Comparison of ENCODE assay signal across 12 mouse cellular contexts in genomic region chr1:130167260-130167659, GRCm38 (mm10).
DNase-seq lines count a peak whose midpoint lies in the region; ATAC-seq lines count a peak whose summit lies in the region.
"Had no signal": no experiment of that assay in that cellular context is flagged by ENCODE, and none has a peak within 500 bp of the region (broad histone marks: within the 10 kb centered on the region; RNA-seq: fewer than 3 reads in every experiment).

No protein-coding gene starts in this region.

- no peak overlapping the region for H3K4me3 ChIP-seq in kidney, embryonic 14.5 days (ENCODE audit: low read length)
- no peak overlapping the region for H3K4me3 ChIP-seq in embryonic facial prominence, embryonic 14.5 days (ENCODE audit: low read depth, low read length)
- H3K4me3 ChIP-seq: liver, embryonic 13.5 days had no signal

- no peak overlapping the region for H3K4me2 ChIP-seq in kidney, embryonic 14.5 days (replicated peaks; ENCODE audit: low read depth, low read length)
- H3K4me2 ChIP-seq in embryonic facial prominence, embryonic 14.5 days (ENCODE audit: low read depth, low read length), result no peak overlapping the region
- H3K4me2 ChIP-seq: liver, embryonic 13.5 days had no signal

- no peaks in the 10 kb centered on the region for H3K27me3 ChIP-seq in kidney, embryonic 14.5 days (ENCODE audit: control insufficient read depth, insufficient read depth, low read length)
- no peaks in the 10 kb centered on the region for H3K27me3 ChIP-seq in embryonic facial prominence, embryonic 14.5 days (replicated peaks; ENCODE audit: control insufficient read depth, insufficient read depth, low read length)
- H3K27me3 ChIP-seq: liver, embryonic 13.5 days had no signal

- ATAC-seq in kidney, embryonic 14.5 days (ENCODE audit: low FRiP score, low TSS enrichment), result no peak
- no peak for ATAC-seq in embryonic facial prominence, embryonic 14.5 days (ENCODE audit: low read depth)

- H3K9ac ChIP-seq in kidney, embryonic 14.5 days (ENCODE audit: low read depth, low read length), result no peak overlapping the region
- H3K9ac ChIP-seq in embryonic facial prominence, embryonic 14.5 days (ENCODE audit: low read depth, low read length), result no peak overlapping the region
- H3K9ac ChIP-seq: liver, embryonic 13.5 days had no signal

- DNase-seq in adrenal gland, postnatal 14 days, result peak; percentile 5
- DNase-seq in adrenal gland, postnatal 4 days (ENCODE audit: low spot score in 2 of 2), result no peak
- peak; percentile 8 for DNase-seq in kidney, postnatal 10 days
- peak; percentile 21 for DNase-seq in Muller cell, postnatal 12 days (ENCODE audit: inconsistent ontology term)
- DNase-seq in embryonic facial prominence, embryonic 14.5 days (ENCODE audit: low spot score), result peak; percentile 33
- no peak for DNase-seq in testis, postnatal 14 days (ENCODE audit: low spot score)
- DNase-seq in urinary bladder, postnatal 14 days (ENCODE audit: low spot score), result no peak
- DNase-seq: adrenal gland, adult 8-10 months; B cell, adult 2 months; heart, postnatal 4 days; liver, embryonic 13.5 days had no signal

- H3K4me1 ChIP-seq in kidney, embryonic 14.5 days (ENCODE audit: control insufficient read depth, insufficient read depth, low read length), result no peaks in the 10 kb centered on the region
- no peaks in the 10 kb centered on the region for H3K4me1 ChIP-seq in embryonic facial prominence, embryonic 14.5 days (ENCODE audit: control insufficient read depth, insufficient read depth, low read length)
- H3K4me1 ChIP-seq: liver, embryonic 13.5 days had no signal

- no peaks in the 10 kb centered on the region for H3K9me3 ChIP-seq in kidney, embryonic 14.5 days (ENCODE audit: control insufficient read depth, low read length)
- H3K9me3 ChIP-seq in embryonic facial prominence, embryonic 14.5 days (ENCODE audit: control insufficient read depth, low read length), result no peaks in the 10 kb centered on the region
- H3K9me3 ChIP-seq: liver, embryonic 13.5 days had no signal

- H3K36me3 ChIP-seq in kidney, embryonic 14.5 days (ENCODE audit: control insufficient read depth, insufficient read depth, low read length), result no peaks in the 10 kb centered on the region
- no peaks in the 10 kb centered on the region for H3K36me3 ChIP-seq in embryonic facial prominence, embryonic 14.5 days (ENCODE audit: control insufficient read depth, insufficient read depth, low read length)
- H3K36me3 ChIP-seq: liver, embryonic 13.5 days had no signal

- 77% methylated on average over 2 of the region's 2 CpGs for WGBS in kidney, embryonic 14.5 days
- WGBS in embryonic facial prominence, embryonic 14.5 days, result 57% methylated on average over 2 of the region's 2 CpGs

- H3K27ac ChIP-seq in kidney, embryonic 14.5 days (ENCODE audit: low read depth, low read length), result no peak overlapping the region
- no peak overlapping the region for H3K27ac ChIP-seq in embryonic facial prominence, embryonic 14.5 days (replicated peaks; ENCODE audit: low read depth, low read length)
- H3K27ac ChIP-seq: liver, embryonic 13.5 days had no signal

Comparison
In these comparisons a context has a peak if more than half of its experiments do, and no peak if none do; other contexts are left out.
1. DNase-seq: peak in adrenal gland, postnatal 14 days (single experiment), kidney, postnatal 10 days (single experiment), Muller cell, postnatal 12 days (single experiment) and embryonic facial prominence, embryonic 14.5 days (single experiment); none in adrenal gland, postnatal 4 days (0 of 2), testis, postnatal 14 days (single experiment) and urinary bladder, postnatal 14 days (single experiment).